Mouse (Mus musculus) frontal cortex, adult 2 months (tissue): ENCODE data around the gene Vwa2. TPM values are rescaled to one million over a fixed set of nuclear protein-coding genes. Genes with fewer than 3 reads are reported as not detected.
A peak's percentile ranks its signal among the peaks of the same experiment; 100 is the strongest.

Experiments
- DNase-seq, 2 experiments: peaks; one replicate each; pipeline ENCODE4 v3.0.0; 2022; ENCODE audit warnings: low spot score in 1 of 2; ENCODE audit errors: extremely low spot score in 1 of 2
- polyA plus RNA-seq: library from polyadenylated mRNA; depleted of rRNA; stranded (reverse); fragments of >200 nt; gene quantifications from 2 replicates; pipeline ENCODE4 v1.2.3, GENCODE M21; 2012

Gene Vwa2
- polyA plus RNA-seq, 1 experiment: 0.02 TPM

DNA sequence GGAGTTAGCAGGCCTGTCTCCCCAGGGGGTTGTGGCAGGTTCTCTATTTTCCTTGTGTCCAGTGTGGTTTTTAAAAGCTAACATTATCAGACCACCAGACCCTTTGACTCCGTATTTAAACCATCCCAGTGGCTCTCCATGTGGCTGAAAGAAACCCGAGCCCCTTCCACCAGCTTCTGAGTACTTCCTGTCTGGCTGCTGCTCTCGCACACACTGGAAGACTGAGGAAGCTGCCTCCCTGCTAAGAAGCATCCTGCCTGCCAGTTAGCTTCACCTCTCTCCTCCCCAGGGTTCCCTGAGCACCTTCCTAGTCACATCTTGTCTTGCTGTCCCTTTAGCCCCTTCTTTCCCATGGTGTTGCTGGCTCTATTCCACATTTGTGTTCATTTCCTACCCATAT lies 33.8 kb downstream of the Vwa2 start:
- DNase-seq: no peak

DNA sequence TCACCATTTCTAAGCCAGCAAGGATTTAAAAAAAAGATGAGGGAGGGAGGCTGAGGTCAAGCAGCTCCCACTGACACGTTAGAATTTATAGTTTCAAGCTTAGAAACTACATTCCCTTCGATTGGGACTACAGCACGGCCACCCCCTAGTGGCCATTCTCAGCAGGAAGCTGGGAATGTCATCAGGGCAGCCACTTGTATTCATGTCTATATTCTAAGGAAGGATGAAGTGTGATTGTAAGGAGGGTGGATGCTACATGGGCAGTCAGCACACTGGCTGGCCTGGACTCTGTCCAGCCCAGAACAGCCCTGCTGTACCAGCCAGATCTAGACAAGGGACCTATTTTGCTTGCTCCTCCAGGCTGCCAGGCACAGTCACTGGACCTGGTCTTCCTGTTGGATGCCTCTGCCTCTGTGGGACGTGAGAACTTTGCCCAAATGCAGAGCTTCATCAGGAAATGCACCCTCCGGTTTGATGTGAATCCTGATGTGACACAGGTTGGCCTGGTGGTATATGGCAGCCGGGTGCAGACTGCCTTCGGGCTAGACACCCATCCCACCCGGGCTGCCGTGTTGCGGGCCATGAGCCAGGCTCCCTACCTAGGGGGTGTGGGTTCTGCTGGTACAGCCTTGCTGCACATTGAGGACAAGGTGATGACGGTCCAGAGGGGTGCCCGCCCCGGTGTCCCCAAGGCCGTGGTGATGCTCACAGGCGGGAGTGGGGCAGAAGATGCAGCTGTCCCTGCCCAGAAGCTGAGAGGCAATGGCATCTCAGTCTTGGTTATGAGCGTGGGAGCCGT lies 34.6 kb downstream of the Vwa2 start:
- peak in 1 of 2 experiments; percentile 63 for DNase-seq

DNA sequence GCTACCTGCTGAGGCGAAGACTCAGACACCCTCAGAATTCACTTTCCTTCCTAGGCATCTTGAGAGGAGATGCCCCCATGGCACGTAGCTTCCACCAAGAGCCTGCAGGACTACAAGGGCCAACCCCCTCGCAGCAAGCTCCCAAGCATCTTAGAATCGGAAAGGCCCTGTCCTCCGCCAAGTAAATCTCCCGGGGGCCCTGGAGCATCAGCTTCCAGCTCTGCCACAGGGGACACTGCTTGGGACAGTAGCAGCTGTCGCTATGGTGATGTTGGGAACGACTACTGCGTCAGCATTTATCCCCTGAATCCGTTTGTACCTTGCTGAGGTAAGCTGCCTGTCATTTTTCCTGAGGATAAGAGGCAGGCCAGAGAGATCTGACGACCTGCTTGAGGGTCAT lies 36.5 kb downstream of the Vwa2 start:
- no peak for DNase-seq

GRCm38 (mm10) chr19:56913761-56914160 lies 39.7 kb downstream of the Vwa2 start:
- DNase-seq: no peak

DNA sequence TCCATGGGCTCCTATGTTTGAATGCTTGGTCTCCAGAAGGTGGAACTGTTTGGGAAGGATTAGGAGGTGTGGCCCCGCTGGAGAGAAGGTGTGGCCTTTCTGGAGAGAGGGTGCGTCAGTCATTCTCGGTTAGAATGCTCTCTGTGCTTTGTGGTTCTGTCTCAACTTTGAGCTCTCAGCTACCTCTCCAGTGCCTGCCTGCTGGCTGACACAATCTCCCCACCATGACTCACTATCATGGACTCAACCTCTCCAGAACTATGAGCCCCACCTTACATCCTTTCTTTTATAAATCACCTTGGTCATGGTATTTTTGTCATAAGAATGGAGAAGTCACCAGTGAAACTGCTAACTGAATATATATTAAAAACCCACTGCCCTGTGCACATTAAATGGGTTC lies 40.6 kb downstream of the Vwa2 start:
- DNase-seq: no peak

DNA sequence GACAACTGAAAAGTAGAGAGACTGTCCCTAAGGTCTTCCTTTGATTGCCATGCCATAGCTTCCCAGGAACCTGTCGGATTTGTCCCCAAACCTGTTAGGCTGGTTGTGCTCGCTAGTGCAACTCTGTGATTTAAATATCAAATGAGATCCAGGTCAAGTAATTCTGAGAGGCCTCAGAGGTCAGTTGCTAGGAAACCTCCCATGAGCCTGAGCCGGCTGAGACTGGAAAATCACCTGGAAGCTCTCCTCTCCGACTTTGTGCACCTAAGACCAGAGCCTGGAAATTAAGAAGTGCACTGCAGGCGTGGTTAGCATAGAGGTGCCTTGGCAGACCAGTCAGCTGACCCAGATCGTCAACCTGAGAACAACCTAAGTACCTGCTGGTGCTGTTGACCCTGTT lies 41.0 kb downstream of the Vwa2 start:
- DNase-seq: no peak

GRCm38 (mm10) chr19:56919628-56920027 lies 45.6 kb downstream of the Vwa2 start:
- peak; percentile 64 to 93 for DNase-seq

- DNase-seq: no peak
Measured at GRCm38 (mm10) chr19:56920232-56920631, 46.2 kb downstream of the Vwa2 start.

DNA sequence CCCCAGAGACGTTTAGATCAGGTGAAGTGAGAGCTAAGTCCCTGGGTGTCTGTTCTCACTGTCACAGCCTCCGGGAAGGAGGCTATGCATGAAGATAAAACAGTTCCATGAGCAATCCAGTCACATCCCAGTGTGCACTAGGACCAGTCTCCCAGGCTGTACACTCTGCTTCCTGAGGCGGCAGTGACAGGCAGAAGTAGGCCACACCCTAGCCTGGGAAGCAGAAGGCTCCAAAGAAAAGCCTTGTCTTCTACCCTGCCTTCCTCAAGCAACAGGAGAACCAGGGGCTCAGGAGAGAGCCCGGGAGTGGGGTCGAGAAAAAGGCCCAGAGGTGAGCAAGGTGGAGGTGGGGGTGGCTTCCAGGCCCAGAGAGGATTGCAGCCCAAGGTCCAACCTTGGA lies 47.7 kb downstream of the Vwa2 start:
- no peak for DNase-seq

- no peak for DNase-seq
Measured at GRCm38 (mm10) chr19:56929392-56929791, 55.3 kb downstream of the Vwa2 start.

DNA sequence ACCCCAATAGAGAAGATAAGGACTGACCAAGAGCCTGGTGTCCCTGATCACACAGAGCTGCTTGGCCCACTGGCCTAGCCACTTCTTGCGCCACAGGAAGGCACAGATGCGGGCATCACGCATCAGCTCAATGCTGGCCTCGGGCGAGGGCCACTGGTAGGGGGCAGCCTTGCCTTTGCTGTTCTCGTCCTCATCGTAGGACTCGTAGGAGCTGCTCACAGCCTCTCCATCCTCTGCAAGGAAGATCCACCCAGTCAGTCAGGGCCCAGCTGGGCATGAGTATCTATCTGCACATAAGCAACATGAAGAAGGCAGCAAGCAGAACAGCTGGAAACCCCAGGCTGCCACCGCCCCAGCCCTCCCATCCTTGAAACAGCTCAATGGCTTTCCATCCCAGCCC lies 56.0 kb downstream of the Vwa2 start:
- peak in 1 of 2 experiments; percentile 14 for DNase-seq

DNA sequence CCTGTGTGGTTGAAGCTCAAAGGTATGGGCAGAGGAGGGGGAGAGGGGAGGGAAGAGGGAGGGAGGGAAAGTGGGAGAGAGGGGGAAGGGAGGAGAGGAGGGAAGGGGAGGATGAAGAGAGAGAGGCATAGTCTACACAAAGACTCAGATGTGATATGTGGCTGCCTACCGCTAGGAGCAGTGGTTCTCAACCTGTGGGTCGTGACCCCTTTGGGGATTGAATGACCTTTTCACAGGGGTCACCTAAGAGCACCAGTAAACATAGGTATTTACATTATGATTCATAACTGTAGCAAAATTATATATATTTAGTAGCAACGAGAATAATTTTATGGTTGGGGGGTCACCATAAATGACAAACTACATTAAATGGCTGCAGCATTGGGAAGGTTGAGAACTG lies 59.8 kb downstream of the Vwa2 start:
- no peak for DNase-seq

DNA sequence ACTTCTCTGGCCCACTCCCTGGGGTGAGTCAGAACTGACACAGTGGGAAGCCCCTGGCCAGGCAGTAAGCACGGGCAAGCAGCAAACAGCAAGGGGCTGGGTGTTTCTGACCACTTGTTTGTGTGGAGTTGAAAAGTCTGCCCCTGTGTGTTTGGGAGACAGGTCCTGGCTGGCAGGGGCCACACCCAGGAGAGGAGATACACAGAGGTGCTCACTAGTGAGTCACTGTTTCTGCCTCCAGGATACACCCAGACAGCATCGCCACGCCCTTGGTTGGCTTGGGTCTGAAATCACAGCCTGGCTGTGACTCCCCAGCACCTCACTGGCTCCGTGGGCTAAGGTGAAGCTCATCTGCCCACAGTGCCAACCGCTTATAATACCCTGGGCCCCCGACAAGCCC lies 61.1 kb downstream of the Vwa2 start:
- no peak for DNase-seq

- DNase-seq: no peak
Measured at GRCm38 (mm10) chr19:56935777-56936176, 61.7 kb downstream of the Vwa2 start.

- DNase-seq: no peak
Measured at GRCm38 (mm10) chr19:56936253-56936652, 62.2 kb downstream of the Vwa2 start.

- DNase-seq: no peak
Measured at GRCm38 (mm10) chr19:56937911-56938310, 63.9 kb downstream of the Vwa2 start.

DNA sequence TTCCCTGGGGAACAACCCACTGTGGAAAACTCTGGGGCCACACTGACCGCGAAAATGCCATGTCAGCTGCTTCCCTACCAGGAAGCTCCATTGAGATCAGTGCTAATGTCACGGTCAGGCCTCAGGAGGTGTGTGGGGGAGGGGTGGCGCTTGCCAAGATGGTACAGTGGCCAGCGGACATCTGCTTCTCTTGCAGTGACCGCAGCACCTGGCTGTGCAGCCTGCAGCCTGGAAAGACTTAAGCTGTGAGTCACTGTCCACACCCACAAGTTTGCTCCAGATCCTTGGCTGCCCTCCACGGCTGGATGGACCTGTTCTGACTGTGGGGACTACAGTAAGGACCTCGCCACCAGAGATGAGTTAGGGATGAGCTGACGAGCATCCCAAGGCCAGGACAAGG lies 65.8 kb downstream of the Vwa2 start:
- no peak for DNase-seq

GRCm38 (mm10) chr19:56940507-56940906 lies 66.5 kb downstream of the Vwa2 start:
- DNase-seq: no peak

- DNase-seq: no peak
Measured at GRCm38 (mm10) chr19:56942216-56942615, 68.2 kb downstream of the Vwa2 start.

GRCm38 (mm10) chr19:56944211-56944610 lies 70.2 kb downstream of the Vwa2 start:
- DNase-seq: no peak

DNA sequence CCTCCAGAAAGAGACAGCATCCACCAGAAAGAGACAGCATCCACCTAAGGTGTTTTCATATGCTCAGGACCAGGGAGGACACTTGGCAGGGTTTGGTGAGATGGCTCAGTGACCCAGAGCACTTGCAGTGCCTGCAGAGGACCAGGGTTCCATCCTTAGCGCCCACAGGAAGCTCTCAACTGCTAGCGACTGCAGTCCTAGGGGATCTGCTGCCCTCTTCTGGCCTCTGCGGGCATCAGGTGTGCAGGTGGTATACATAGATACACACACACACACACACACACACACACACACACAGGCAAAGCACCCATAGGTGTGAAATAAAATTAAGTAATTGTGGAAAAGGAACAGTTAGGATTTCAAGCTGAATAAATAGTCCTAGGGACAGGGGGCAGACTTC lies 70.8 kb downstream of the Vwa2 start:
- no peak for DNase-seq

- no peak for DNase-seq
Measured at GRCm38 (mm10) chr19:56945621-56946020, 71.6 kb downstream of the Vwa2 start.

DNA sequence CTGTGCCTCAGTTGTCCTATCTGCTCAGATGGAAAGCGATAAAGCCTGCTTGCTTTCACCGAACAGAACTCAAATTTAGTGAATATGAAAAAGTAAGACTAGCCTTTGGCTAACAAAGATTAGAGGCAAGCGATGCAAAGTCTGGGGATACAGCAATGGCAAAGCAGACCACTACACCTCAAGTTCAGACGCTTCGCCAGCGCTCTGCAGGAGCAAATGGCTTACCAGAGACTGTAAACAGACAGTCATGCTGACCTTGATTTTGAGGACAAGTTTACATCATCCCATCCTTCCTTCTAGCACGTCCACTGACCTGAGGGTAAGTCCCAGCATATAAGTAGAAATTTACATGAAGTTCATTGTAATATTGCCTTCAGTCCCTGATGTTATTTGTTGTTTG lies 72.2 kb downstream of the Vwa2 start:
- DNase-seq: no peak
